Mouse (Mus musculus) neural tube, embryonic 11.5 days (tissue): ENCODE data around the gene Ppp1r3d. TPM values are rescaled to one million over a fixed set of nuclear protein-coding genes. Genes with fewer than 3 reads are reported as not detected.

ENCODE experiments used
- ATAC-seq: fragments of 200-750 bp; cut with Nextera tagmentation; 2 replicates; pipeline ENCODE4 v1.8.0; 2017; ENCODE audit warnings: moderate number of reproducible peaks, mild to moderate bottlenecking, moderate TSS enrichment, moderate library complexity; ENCODE audit not compliant: insufficient read depth, low FRiP score, low TSS enrichment
- DNase-seq: peaks from one replicate; pipeline ENCODE4 v3.0.0-alpha.2; 2015; ENCODE audit warnings: low spot score
- H3K27ac ChIP-seq: fragments of 300-500 bp; sonication (generic); 2 replicates; pipeline ENCODE4 v1.5.1; 2014; ENCODE audit warnings: low read depth, mild to moderate bottlenecking, low read length
- H3K27me3 ChIP-seq: fragments of 300-500 bp; sonication (generic); 2 replicates; pipeline ENCODE4 v1.6.1; 2014; ENCODE audit warnings: mild to moderate bottlenecking, low read length, mixed read lengths; ENCODE audit not compliant: control insufficient read depth, insufficient read depth
- H3K36me3 ChIP-seq: fragments of 300-500 bp; sonication (generic); 2 replicates; pipeline ENCODE4 v1.6.1; 2014; ENCODE audit warnings: mild to moderate bottlenecking, low read length, moderate library complexity, mixed read lengths; ENCODE audit not compliant: control insufficient read depth, insufficient read depth
- H3K4me1 ChIP-seq: fragments of 300-500 bp; sonication (generic); 2 replicates; pipeline ENCODE4 v1.6.1; 2014; ENCODE audit warnings: low read length, mixed read lengths; ENCODE audit not compliant: control insufficient read depth, insufficient read depth
- H3K4me2 ChIP-seq: fragments of 300-500 bp; sonication (generic); 2 replicates; pipeline ENCODE4 v1.6.1; 2014; ENCODE audit warnings: low read depth, mild to moderate bottlenecking, moderate library complexity
- H3K4me3 ChIP-seq: fragments of 300-500 bp; sonication (generic); 2 replicates; pipeline ENCODE4 v1.5.1; 2014; ENCODE audit warnings: low read depth, low read length
- H3K9ac ChIP-seq: fragments of 300-500 bp; sonication (generic); 2 replicates; pipeline ENCODE4 v1.6.1; 2014; ENCODE audit warnings: mild to moderate bottlenecking, low read length
- H3K9me3 ChIP-seq: fragments of 300-500 bp; sonication (generic); 2 replicates; pipeline ENCODE4 v1.6.1; 2016; ENCODE audit warnings: low read length; ENCODE audit not compliant: control insufficient read depth
- WGBS: fragments of 180-500 bp; shearing (Covaris S2); extraction: QIAGEN DNeasy Blood & Tissue Kit; methylation state at CpG from one replicate; pipeline ENCODE4 v1.1.7; 2014; 5-methylcytosine and 5-hydroxymethylcytosine counted together
- polyA plus RNA-seq: library from polyadenylated mRNA; unstranded; fragments of >200 nt; fragmentation: Nextera tagmentation; extraction: Ambion mirVana; gene quantifications from 2 replicates; pipeline ENCODE4 v1.2.1, GENCODE M21; 2014

The Ppp1r3d gene
- polyA plus RNA-seq, 1 experiment from 2014 or later: 3.4 TPM

- H3K4me1 ChIP-seq: no peaks in the 10 kb centered on the region
- no peak overlapping the region for H3K9ac ChIP-seq
- 84% methylated on average over 2 of the region's 2 CpGs for WGBS
- no peak overlapping the region for H3K4me2 ChIP-seq
- no peak overlapping the region for H3K4me3 ChIP-seq
- DNase-seq (no peak), ATAC-seq (no peak)
- no peak overlapping the region for H3K27ac ChIP-seq
- no peaks in the 10 kb centered on the region for H3K27me3 ChIP-seq
- no peaks in the 10 kb centered on the region for H3K9me3 ChIP-seq
- H3K36me3 ChIP-seq: no peaks in the 10 kb centered on the region
Measured at GRCm38 (mm10) chr2:178433903-178434302, 19.6 kb upstream of the Ppp1r3d start.

DNA sequence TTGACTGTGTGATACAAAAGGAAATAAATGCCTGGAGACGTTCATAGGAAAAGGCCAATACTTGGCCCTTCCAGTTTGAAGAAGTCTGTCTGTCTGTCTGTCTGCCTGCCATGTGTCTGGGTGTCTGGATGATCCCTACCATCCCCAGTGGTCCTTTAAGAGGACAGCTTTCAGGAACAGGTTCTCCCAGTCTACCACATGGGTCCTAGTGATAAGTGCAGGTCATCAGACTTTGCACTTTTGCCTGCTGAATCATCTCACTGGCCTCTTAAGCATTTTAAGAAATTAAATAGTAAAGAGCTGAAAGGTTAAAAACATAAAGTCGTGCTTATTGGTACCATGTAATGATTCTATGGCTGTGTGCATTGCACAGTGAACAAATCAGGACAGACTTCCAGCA lies 19.2 kb upstream of the Ppp1r3d start:
- ATAC-seq: no peak
- H3K27ac ChIP-seq: no peak overlapping the region
- no peak overlapping the region for H3K4me2 ChIP-seq
- no peaks in the 10 kb centered on the region for H3K27me3 ChIP-seq
- no peaks in the 10 kb centered on the region for H3K4me1 ChIP-seq
- H3K9ac ChIP-seq: no peak overlapping the region
- 77% methylated on average over 2 of the region's 2 CpGs for WGBS
- no peaks in the 10 kb centered on the region for H3K36me3 ChIP-seq
- H3K4me3 ChIP-seq: no peak overlapping the region
- H3K9me3 ChIP-seq: no peaks in the 10 kb centered on the region
- DNase-seq: no peak

GRCm38 (mm10) chr2:178430231-178430630 lies 16.0 kb upstream of the Ppp1r3d start, which contains the start of gene Cdh26:
TSS of gene Cdh26 (plus strand) at chr2:178430531.
- Histone ChIP-seq H3K9ac (no peak within 1 kb of the TSS), H3K27me3 (no peaks in the 10 kb centered on the region), H3K4me3 (no peak within 1 kb of the TSS), H3K36me3 (no peaks in the 10 kb centered on the region), H3K9me3 (no peaks in the 10 kb centered on the region), H3K4me2 (no peak within 1 kb of the TSS), H3K4me1 (no peaks in the 10 kb centered on the region), H3K27ac (no peak within 1 kb of the TSS)
- WGBS: 92% methylated on average over 4 of the region's 4 CpGs
- ATAC-seq: no peak
- no peak for DNase-seq

DNA sequence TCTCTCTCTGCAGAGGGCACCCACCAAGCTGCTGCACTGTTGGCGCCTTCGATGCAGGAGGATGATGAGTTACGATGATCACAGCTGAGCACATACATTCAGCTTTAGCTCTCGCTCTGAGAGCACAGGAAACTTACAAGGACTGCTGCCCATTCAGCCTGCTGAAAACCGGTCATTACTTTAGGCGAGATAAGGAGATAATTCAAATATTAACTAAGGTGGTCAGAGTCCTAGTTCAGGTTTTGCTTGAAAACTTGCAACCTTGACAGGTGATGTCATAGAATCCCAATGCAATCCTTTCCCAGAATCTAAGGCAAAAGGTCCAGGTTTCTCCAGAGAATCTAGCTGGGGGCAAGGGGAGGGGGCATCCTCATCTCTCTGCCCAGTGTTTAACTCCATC lies 15.2 kb upstream of the Ppp1r3d start:
- DNase-seq (no peak), ATAC-seq (no peak)
- Histone ChIP-seq H3K4me2 (no peak overlapping the region), H3K4me1 (no peaks in the 10 kb centered on the region), H3K9ac (no peak overlapping the region), H3K27ac (no peak overlapping the region), H3K36me3 (no peaks in the 10 kb centered on the region), H3K9me3 (no peaks in the 10 kb centered on the region), H3K4me3 (no peak overlapping the region), H3K27me3 (no peaks in the 10 kb centered on the region)
- WGBS: 86% methylated on average over 6 of the region's 6 CpGs

DNA sequence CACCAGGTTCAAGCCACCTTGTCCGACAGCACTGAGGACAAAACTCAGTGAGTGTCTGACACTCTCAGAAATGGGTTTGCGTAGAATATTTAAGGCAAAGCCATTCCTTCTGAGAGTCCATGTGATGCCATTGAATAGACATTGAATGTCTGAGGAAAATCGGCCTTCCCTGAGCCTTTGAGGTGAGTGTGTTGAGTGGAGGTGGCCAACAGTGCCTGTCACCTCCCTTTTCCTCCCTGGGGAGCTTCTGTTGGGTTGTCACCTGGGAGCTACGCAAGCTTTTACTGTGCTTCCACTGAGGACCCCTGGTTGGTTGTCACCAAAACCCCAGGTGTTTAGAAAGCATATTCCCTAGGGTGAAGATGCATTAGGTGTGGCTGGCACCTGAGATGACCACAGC lies 14.4 kb upstream of the Ppp1r3d start:
- DNase-seq (no peak), ATAC-seq (no peak)
- no peaks in the 10 kb centered on the region for H3K27me3 ChIP-seq
- H3K9ac ChIP-seq: no peak overlapping the region
- H3K36me3 ChIP-seq: no peaks in the 10 kb centered on the region
- H3K27ac ChIP-seq: no peak overlapping the region
- no peaks in the 10 kb centered on the region for H3K4me1 ChIP-seq
- no peaks in the 10 kb centered on the region for H3K9me3 ChIP-seq
- no peak overlapping the region for H3K4me2 ChIP-seq
- H3K4me3 ChIP-seq: no peak overlapping the region
- 91% methylated on average over 4 of the region's 4 CpGs for WGBS

DNA sequence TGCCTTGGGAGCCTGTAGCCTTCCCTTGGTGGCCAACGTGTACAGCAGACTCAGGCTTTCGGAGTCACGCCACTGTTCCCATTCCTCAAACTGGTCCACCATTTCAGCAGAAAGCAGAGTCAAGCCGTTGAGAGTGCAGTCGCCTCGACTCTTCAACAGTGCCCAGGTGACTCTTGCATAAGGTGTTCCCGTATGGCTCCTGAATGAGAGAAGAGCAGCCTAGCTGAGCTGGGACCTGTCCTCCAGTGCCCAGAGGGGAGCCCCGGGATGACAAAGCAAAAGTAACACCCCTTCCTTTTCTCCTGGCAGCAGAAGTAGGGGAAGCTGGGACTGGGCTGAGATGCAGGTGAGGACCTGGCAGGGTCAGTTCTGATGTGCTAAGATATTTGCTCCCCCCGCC lies 13.9 kb upstream of the Ppp1r3d start:
- Histone ChIP-seq H3K27ac (no peak overlapping the region), H3K4me1 (no peaks in the 10 kb centered on the region), H3K36me3 (no peaks in the 10 kb centered on the region), H3K9me3 (no peaks in the 10 kb centered on the region), H3K27me3 (no peaks in the 10 kb centered on the region), H3K4me2 (no peak overlapping the region), H3K9ac (no peak overlapping the region), H3K4me3 (no peak overlapping the region)
- WGBS: 81% methylated on average over 9 of the region's 9 CpGs
- no peak for DNase-seq
- ATAC-seq: no peak

DNA sequence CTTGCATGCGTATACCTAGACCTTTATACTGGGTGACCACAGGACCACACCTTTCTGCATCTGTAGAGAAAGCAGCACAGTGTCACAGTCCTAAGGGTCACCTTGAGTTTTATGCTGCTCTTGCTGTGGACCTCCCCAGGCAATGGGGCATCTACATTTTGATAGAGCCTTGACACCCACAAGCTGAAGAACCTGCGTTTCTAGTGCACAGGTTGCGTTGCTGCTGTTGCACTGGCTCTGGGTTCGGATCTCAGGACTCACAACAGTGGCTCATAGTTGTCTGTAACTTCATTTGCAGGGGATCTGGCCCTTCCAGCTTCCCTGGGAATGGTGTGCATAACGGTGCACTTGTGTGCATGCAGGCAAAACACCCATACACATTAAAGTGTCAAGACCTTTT lies 12.9 kb upstream of the Ppp1r3d start:
- no peak overlapping the region for H3K4me3 ChIP-seq
- no peaks in the 10 kb centered on the region for H3K9me3 ChIP-seq
- no peaks in the 10 kb centered on the region for H3K4me1 ChIP-seq
- H3K36me3 ChIP-seq: no peaks in the 10 kb centered on the region
- no peak for ATAC-seq
- H3K27ac ChIP-seq: no peak overlapping the region
- H3K9ac ChIP-seq: no peak overlapping the region
- 85% methylated on average over 5 of the region's 5 CpGs for WGBS
- no peak for DNase-seq
- no peaks in the 10 kb centered on the region for H3K27me3 ChIP-seq
- H3K4me2 ChIP-seq: no peak overlapping the region

GRCm38 (mm10) chr2:178426229-178426628 lies 12.0 kb upstream of the Ppp1r3d start:
- H3K9me3 ChIP-seq: no peaks in the 10 kb centered on the region
- no peaks in the 10 kb centered on the region for H3K36me3 ChIP-seq
- no peak overlapping the region for H3K27ac ChIP-seq
- ATAC-seq: peak; percentile 31; the same call in 1 of the 2 replicates
- no peaks in the 10 kb centered on the region for H3K27me3 ChIP-seq
- no peaks in the 10 kb centered on the region for H3K4me1 ChIP-seq
- no peak for DNase-seq
- WGBS: 61% methylated on average over 4 of the region's 4 CpGs
- no peak overlapping the region for H3K4me3 ChIP-seq
- no peak overlapping the region for H3K4me2 ChIP-seq
- H3K9ac ChIP-seq: no peak overlapping the region

GRCm38 (mm10) chr2:178423223-178423622 lies 9.0 kb upstream of the Ppp1r3d start:
- WGBS: 76% methylated on average over 5 of the region's 5 CpGs
- DNase-seq: no peak
- Histone ChIP-seq H3K4me3 (no peak overlapping the region), H3K9me3 (no peaks in the 10 kb centered on the region), H3K36me3 (no peaks in the 10 kb centered on the region), H3K27me3 (no peaks in the 10 kb centered on the region), H3K27ac (no peak overlapping the region), H3K4me2 (no peak overlapping the region), H3K9ac (no peak overlapping the region), H3K4me1 (no peaks in the 10 kb centered on the region)
- ATAC-seq: no peak
